Mouse (Mus musculus): ENCODE measurements around the gene Tktl1. TPM values are rescaled to one million over a fixed set of nuclear protein-coding genes. Genes with fewer than 3 reads are reported as not detected.

Gene Tktl1
- polyA plus RNA-seq, 1 experiment, result not detected

- TF ChIP-seq GATA1 (IDR thresholded peaks at IDR 0.05; ENCODE audit: low read length) (no peak), TAL1 (IDR thresholded peaks at IDR 0.05; ENCODE audit: low read length) (no peak)
- peaks cover 5% of the 10 kb centered on the region; the same call in 1 of the 2 replicates for H3K27me3 ChIP-seq (ENCODE audit: control insufficient read depth)
- no peak overlapping the region for H3K4me3 ChIP-seq (replicated peaks)
- peaks cover 40% of the 10 kb centered on the region for H3K4me1 ChIP-seq (ENCODE audit: control insufficient read depth)
- H3K36me3 ChIP-seq (ENCODE audit: control insufficient read depth), result peaks cover 13% of the 10 kb centered on the region
- peaks cover 5% of the 10 kb centered on the region for H3K9me3 ChIP-seq (ENCODE audit: control insufficient read depth, low read length)
These were observed 66.3 kb downstream of the Tktl1 start for GRCm38 (mm10) chrX:74243396-74243795.

GRCm38 (mm10) chrX:74243807-74244206, 66.7 kb downstream of the Tktl1 start:
- H3K4me3 ChIP-seq (replicated peaks), result peak overlapping the region; percentile 7
- TF ChIP-seq GATA1 (IDR thresholded peaks at IDR 0.05; ENCODE audit: low read length) (no peak), TAL1 (IDR thresholded peaks at IDR 0.05; ENCODE audit: low read length) (no peak)
- H3K36me3 ChIP-seq (ENCODE audit: control insufficient read depth), result peaks cover 13% of the 10 kb centered on the region
- H3K9me3 ChIP-seq (ENCODE audit: control insufficient read depth, low read length), result peaks cover 5% of the 10 kb centered on the region
- peaks cover 5% of the 10 kb centered on the region; the same call in 1 of the 2 replicates for H3K27me3 ChIP-seq (ENCODE audit: control insufficient read depth)
- H3K4me1 ChIP-seq (ENCODE audit: control insufficient read depth), result peaks cover 41% of the 10 kb centered on the region

- Histone ChIP-seq H3K4me1 (ENCODE audit: control insufficient read depth) (peaks cover 49% of the 10 kb centered on the region), H3K4me3 (replicated peaks) (no peak overlapping the region), H3K9me3 (ENCODE audit: control insufficient read depth, low read length) (peaks cover 5% of the 10 kb centered on the region), H3K36me3 (ENCODE audit: control insufficient read depth) (peaks cover 10% of the 10 kb centered on the region), H3K27me3 (ENCODE audit: control insufficient read depth) (peaks cover 10% of the 10 kb centered on the region)
- TF ChIP-seq GATA1 (IDR thresholded peaks at IDR 0.05; ENCODE audit: low read length) (no peak), TAL1 (IDR thresholded peaks at IDR 0.05; ENCODE audit: low read length) (no peak)
These were observed 67.6 kb downstream of the Tktl1 start for GRCm38 (mm10) chrX:74244614-74245083.

GRCm38 (mm10) chrX:74245107-74245506, 68.0 kb downstream of the Tktl1 start:
- H3K9me3 ChIP-seq (ENCODE audit: control insufficient read depth, low read length), result peaks cover 5% of the 10 kb centered on the region
- peaks cover 52% of the 10 kb centered on the region for H3K4me1 ChIP-seq (ENCODE audit: control insufficient read depth)
- H3K36me3 ChIP-seq (ENCODE audit: control insufficient read depth), result peaks cover 7% of the 10 kb centered on the region
- peaks cover 14% of the 10 kb centered on the region for H3K27me3 ChIP-seq (ENCODE audit: control insufficient read depth)
- TF ChIP-seq TAL1 (IDR thresholded peaks at IDR 0.05; ENCODE audit: low read length) (no peak), GATA1 (IDR thresholded peaks at IDR 0.05; ENCODE audit: low read length) (no peak)
- H3K4me3 ChIP-seq (replicated peaks), result peak overlapping the region; percentile 10

- Histone ChIP-seq H3K27me3 (ENCODE audit: control insufficient read depth) (peaks cover 17% of the 10 kb centered on the region), H3K4me1 (ENCODE audit: control insufficient read depth) (peaks cover 52% of the 10 kb centered on the region), H3K36me3 (ENCODE audit: control insufficient read depth) (peaks cover 7% of the 10 kb centered on the region), H3K4me3 (replicated peaks) (peak overlapping the region; percentile 68), H3K9me3 (ENCODE audit: control insufficient read depth, low read length) (peaks cover 5% of the 10 kb centered on the region)
- TF ChIP-seq TAL1 (IDR thresholded peaks at IDR 0.05; ENCODE audit: low read length), result no peak
- TF ChIP-seq GATA1 (IDR thresholded peaks at IDR 0.05; ENCODE audit: low read length), result no peak
These were observed 68.6 kb downstream of the Tktl1 start for GRCm38 (mm10) chrX:74245687-74246086.

GRCm38 (mm10) chrX:74246213-74246681, 69.2 kb downstream of the Tktl1 start:
- Histone ChIP-seq H3K4me3 (replicated peaks) (peak overlapping the region; percentile 68), H3K36me3 (ENCODE audit: control insufficient read depth) (peaks cover 4% of the 10 kb centered on the region), H3K4me1 (ENCODE audit: control insufficient read depth) (peaks cover 52% of the 10 kb centered on the region), H3K9me3 (ENCODE audit: control insufficient read depth, low read length) (peaks cover 5% of the 10 kb centered on the region), H3K27me3 (ENCODE audit: control insufficient read depth) (peaks cover 19% of the 10 kb centered on the region)
- TF ChIP-seq TAL1 (IDR thresholded peaks at IDR 0.05; ENCODE audit: low read length) (no peak), GATA1 (IDR thresholded peaks at IDR 0.05; ENCODE audit: low read length) (no peak)

GRCm38 (mm10) chrX:74246693-74247092, 69.6 kb downstream of the Tktl1 start:
- TF ChIP-seq GATA1 (IDR thresholded peaks at IDR 0.05; ENCODE audit: low read length) (no peak), TAL1 (IDR thresholded peaks at IDR 0.05; ENCODE audit: low read length) (no peak)
- Histone ChIP-seq H3K4me1 (ENCODE audit: control insufficient read depth) (peaks cover 52% of the 10 kb centered on the region), H3K27me3 (ENCODE audit: control insufficient read depth) (peaks cover 19% of the 10 kb centered on the region), H3K9me3 (ENCODE audit: control insufficient read depth, low read length) (peaks cover 5% of the 10 kb centered on the region), H3K4me3 (replicated peaks) (peak overlapping the region; percentile 68), H3K36me3 (ENCODE audit: control insufficient read depth) (peaks cover 2% of the 10 kb centered on the region)

GRCm38 (mm10) chrX:74248651-74249050, 71.6 kb downstream of the Tktl1 start:
- TF ChIP-seq GATA1 (IDR thresholded peaks at IDR 0.05; ENCODE audit: low read length), result no peak
- TF ChIP-seq TAL1 (IDR thresholded peaks at IDR 0.05; ENCODE audit: low read length), result no peak
- no peaks in the 10 kb centered on the region for H3K36me3 ChIP-seq (ENCODE audit: control insufficient read depth)
- H3K4me3 ChIP-seq (replicated peaks), result no peak overlapping the region
- H3K9me3 ChIP-seq (ENCODE audit: control insufficient read depth, low read length), result peaks cover 5% of the 10 kb centered on the region
- H3K4me1 ChIP-seq (ENCODE audit: control insufficient read depth), result peaks cover 45% of the 10 kb centered on the region
- peaks cover 19% of the 10 kb centered on the region for H3K27me3 ChIP-seq (ENCODE audit: control insufficient read depth)

GRCm38 (mm10) chrX:74249615-74250014, 72.6 kb downstream of the Tktl1 start, which contains the start of gene Flna:
TSS of gene Flna (minus strand) at chrX:74249820.
- TF ChIP-seq TAL1 (IDR thresholded peaks at IDR 0.05; ENCODE audit: low read length), result no peak
- H3K9me3 ChIP-seq (ENCODE audit: control insufficient read depth, low read length), result peaks cover 7% of the 10 kb centered on the region
- peaks cover 19% of the 10 kb centered on the region for H3K27me3 ChIP-seq (ENCODE audit: control insufficient read depth)
- H3K4me3 ChIP-seq (replicated peaks), result peak within 1 kb of the TSS; percentile 43
- no peaks in the 10 kb centered on the region for H3K36me3 ChIP-seq (ENCODE audit: control insufficient read depth)
- H3K4me1 ChIP-seq (ENCODE audit: control insufficient read depth), result peaks cover 39% of the 10 kb centered on the region

All from erythroblast, embryonic 14.5 days (primary cell).